Mouse (Mus musculus): ENCODE data around the gene Spindoc.

- no peak for TF ChIP-seq CTCF (IDR thresholded peaks at IDR 0.05; ENCODE audit: insufficient read depth, low read depth, low read length)
- TF ChIP-seq POLR2A (IDR thresholded peaks at IDR 0.05; ENCODE audit: insufficient read depth, low read depth, low read length) = no peak
These were observed 61.4 kb downstream of the Spindoc start for GRCm38 (mm10) chr19:7321391-7321790.
